Mouse (Mus musculus): ENCODE results near the gene Cd244a. TPM values are rescaled to one million over a fixed set of nuclear protein-coding genes. Genes with fewer than 3 reads are reported as not detected.

Gene Cd244a
- polyA plus RNA-seq, 1 experiment from 2014 or later = not detected

- H3K27ac ChIP-seq = no peak overlapping the region
- no peak overlapping the region for H3K9ac ChIP-seq (replicated peaks)
- H3K36me3 ChIP-seq = no peaks in the 10 kb centered on the region
- no peaks in the 10 kb centered on the region for H3K9me3 ChIP-seq
- WGBS = 89% methylated on average over 7 of the region's 7 CpGs
- H3K4me2 ChIP-seq (replicated peaks) = no peak overlapping the region
- no peaks in the 10 kb centered on the region for H3K27me3 ChIP-seq
- no peaks in the 10 kb centered on the region for H3K4me1 ChIP-seq (replicated peaks)
- H3K4me3 ChIP-seq (replicated peaks) = no peak overlapping the region
- ATAC-seq = no peak
Measured at GRCm38 (mm10) chr1:171630041-171630440, 71.0 kb downstream of the Cd244a start.

DNA sequence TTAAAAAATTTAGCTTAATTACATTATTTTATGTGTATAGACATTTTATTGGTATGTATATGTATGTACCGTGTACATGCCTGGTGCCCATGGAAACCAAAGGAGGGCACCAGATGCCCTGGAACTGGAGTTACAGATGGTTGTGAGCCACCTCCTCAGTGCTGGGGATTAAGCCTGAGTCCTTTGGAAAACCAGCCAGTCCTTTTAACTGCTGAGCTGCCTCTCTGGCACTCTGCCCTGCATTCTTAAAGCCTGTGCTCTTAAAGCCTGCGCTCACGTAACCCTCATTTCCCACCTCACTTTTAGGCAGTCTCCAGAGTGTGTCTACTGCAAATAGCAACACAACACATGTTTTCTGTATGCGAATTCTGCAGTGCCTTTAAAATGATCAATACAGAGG lies 71.9 kb downstream of the Cd244a start:
- WGBS = 79% methylated on average over 4 of the region's 4 CpGs
- no peaks in the 10 kb centered on the region for H3K27me3 ChIP-seq
- H3K4me2 ChIP-seq (replicated peaks) = no peak overlapping the region
- no peaks in the 10 kb centered on the region for H3K4me1 ChIP-seq (replicated peaks)
- no peak overlapping the region for H3K27ac ChIP-seq
- H3K9me3 ChIP-seq = no peaks in the 10 kb centered on the region
- no peak overlapping the region for H3K4me3 ChIP-seq (replicated peaks)
- no peak overlapping the region for H3K9ac ChIP-seq (replicated peaks)
- no peak for ATAC-seq
- H3K36me3 ChIP-seq = no peaks in the 10 kb centered on the region

DNA sequence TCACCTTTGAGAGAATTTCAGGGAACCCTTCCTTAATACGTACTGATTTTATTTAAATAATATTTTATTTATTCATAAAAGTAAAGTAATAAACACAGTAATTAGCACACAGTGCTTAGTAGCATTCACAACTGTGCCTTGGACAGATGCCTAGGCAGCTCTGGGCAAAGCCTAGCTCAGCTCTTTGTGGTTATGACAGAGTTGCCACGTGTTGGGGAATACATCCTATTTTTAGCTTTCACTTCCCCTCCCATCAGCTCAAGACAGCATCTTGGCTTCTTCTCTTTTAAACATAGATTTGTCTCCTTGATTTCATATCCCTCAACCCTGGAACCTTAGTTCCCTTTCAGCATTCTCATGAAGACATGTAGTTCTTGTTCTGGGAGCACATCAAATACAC lies 72.5 kb downstream of the Cd244a start:
- Histone ChIP-seq H3K36me3 (no peaks in the 10 kb centered on the region), H3K4me3 (replicated peaks) (no peak overlapping the region), H3K4me2 (replicated peaks) (no peak overlapping the region), H3K27me3 (no peaks in the 10 kb centered on the region), H3K4me1 (replicated peaks) (no peaks in the 10 kb centered on the region), H3K27ac (no peak overlapping the region), H3K9me3 (no peaks in the 10 kb centered on the region), H3K9ac (replicated peaks) (no peak overlapping the region)
- 85% methylated on average over 2 of the region's 2 CpGs for WGBS
- ATAC-seq = no peak

DNA sequence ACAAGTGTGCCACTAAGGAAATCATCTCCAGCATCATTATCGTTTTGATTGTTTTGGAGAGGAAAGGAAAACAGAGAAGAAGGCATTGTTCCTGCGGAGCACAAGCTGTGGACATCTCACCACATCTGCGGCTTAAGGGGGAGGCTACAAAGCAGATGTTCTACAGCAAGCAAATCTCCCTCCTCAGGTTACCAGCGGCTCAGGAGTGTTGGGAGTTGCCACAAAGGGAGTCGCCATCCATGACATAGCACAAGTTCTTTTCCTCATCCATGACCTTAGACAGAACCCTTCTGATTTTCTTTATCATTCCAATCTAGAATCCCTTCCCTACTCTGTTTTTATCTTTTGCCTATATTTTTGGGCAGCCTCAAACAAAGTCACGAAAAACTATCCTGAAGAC lies 76.7 kb downstream of the Cd244a start:
- no peaks in the 10 kb centered on the region for H3K27me3 ChIP-seq
- no peaks in the 10 kb centered on the region for H3K9me3 ChIP-seq
- H3K36me3 ChIP-seq = no peaks in the 10 kb centered on the region
- ATAC-seq = no peak
- no peak overlapping the region for H3K4me3 ChIP-seq (replicated peaks)
- WGBS = 62% methylated on average over 6 of the region's 6 CpGs
- no peak overlapping the region for H3K9ac ChIP-seq (replicated peaks)
- H3K4me2 ChIP-seq (replicated peaks) = no peak overlapping the region
- no peaks in the 10 kb centered on the region for H3K4me1 ChIP-seq (replicated peaks)
- H3K27ac ChIP-seq = no peak overlapping the region

DNA sequence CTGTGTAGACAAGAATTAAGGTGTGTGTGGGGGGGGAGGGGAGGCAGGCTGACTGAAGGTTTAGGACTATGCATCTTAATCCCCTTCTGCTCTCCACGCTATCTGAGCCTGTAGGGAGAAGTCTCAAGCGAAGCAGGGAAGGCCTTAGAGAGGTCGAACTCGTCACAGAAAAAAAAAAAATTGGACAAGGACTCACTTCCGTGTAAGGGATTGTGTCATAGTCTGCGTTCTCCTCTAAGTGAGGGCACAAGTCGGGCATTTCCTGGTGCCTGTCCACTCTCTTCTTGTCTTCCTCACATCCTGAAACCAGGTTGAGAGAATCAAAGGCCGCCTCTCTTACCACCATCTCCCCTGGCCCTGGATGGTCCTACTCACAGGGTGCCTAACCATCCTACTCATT lies 78.1 kb downstream of the Cd244a start:
- no peak for ATAC-seq
- Histone ChIP-seq H3K27ac (no peak overlapping the region), H3K4me1 (replicated peaks) (no peaks in the 10 kb centered on the region), H3K36me3 (no peaks in the 10 kb centered on the region), H3K4me2 (replicated peaks) (no peak overlapping the region), H3K4me3 (replicated peaks) (no peak overlapping the region), H3K9me3 (no peaks in the 10 kb centered on the region), H3K27me3 (no peaks in the 10 kb centered on the region), H3K9ac (replicated peaks) (no peak overlapping the region)
- 83% methylated on average over 8 of the region's 8 CpGs for WGBS

- no peaks in the 10 kb centered on the region for H3K4me1 ChIP-seq (replicated peaks)
- no peak overlapping the region for H3K4me2 ChIP-seq (replicated peaks)
- WGBS = 75% methylated on average over 2 of the region's 2 CpGs
- H3K27ac ChIP-seq = no peak overlapping the region
- H3K9ac ChIP-seq (replicated peaks) = no peak overlapping the region
- H3K9me3 ChIP-seq = no peaks in the 10 kb centered on the region
- no peaks in the 10 kb centered on the region for H3K27me3 ChIP-seq
- no peak overlapping the region for H3K4me3 ChIP-seq (replicated peaks)
- ATAC-seq = no peak
- H3K36me3 ChIP-seq = no peaks in the 10 kb centered on the region
Measured at GRCm38 (mm10) chr1:171638686-171639085, 79.7 kb downstream of the Cd244a start.

DNA sequence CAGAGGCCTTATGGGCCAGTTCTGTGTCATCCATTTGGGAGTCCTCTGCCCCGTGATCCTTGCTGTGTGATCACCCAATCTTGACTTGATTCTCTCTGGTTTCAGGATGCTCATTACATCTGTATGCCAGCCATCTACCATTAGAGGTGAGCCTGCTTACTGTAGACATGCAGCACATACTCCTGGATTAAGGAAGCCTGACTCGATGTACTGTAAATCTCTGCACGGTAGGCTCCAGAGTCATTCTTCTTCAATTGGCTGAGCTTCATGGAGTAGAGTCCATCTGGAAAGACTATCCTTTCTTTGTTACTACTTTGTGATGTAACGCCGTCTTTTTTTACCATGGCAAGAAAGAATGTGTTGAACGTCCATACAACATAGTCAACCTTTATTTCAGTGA lies 81.8 kb downstream of the Cd244a start:
- H3K27ac ChIP-seq = no peak overlapping the region
- H3K9ac ChIP-seq (replicated peaks) = no peak overlapping the region
- H3K4me2 ChIP-seq (replicated peaks) = no peak overlapping the region
- H3K4me1 ChIP-seq (replicated peaks) = no peaks in the 10 kb centered on the region
- 96% methylated on average over 6 of the region's 6 CpGs for WGBS
- H3K9me3 ChIP-seq = no peaks in the 10 kb centered on the region
- no peaks in the 10 kb centered on the region for H3K36me3 ChIP-seq
- no peaks in the 10 kb centered on the region for H3K27me3 ChIP-seq
- H3K4me3 ChIP-seq (replicated peaks) = no peak overlapping the region
- ATAC-seq = no peak

GRCm38 (mm10) chr1:171643612-171644011 lies 84.6 kb downstream of the Cd244a start:
- no peaks in the 10 kb centered on the region for H3K9me3 ChIP-seq
- H3K4me3 ChIP-seq (replicated peaks) = no peak overlapping the region
- 82% methylated on average over 7 of the region's 7 CpGs for WGBS
- H3K4me1 ChIP-seq (replicated peaks) = no peaks in the 10 kb centered on the region
- no peak overlapping the region for H3K4me2 ChIP-seq (replicated peaks)
- ATAC-seq = no peak
- H3K27me3 ChIP-seq = no peaks in the 10 kb centered on the region
- H3K9ac ChIP-seq (replicated peaks) = no peak overlapping the region
- no peaks in the 10 kb centered on the region for H3K36me3 ChIP-seq
- H3K27ac ChIP-seq = no peak overlapping the region

DNA sequence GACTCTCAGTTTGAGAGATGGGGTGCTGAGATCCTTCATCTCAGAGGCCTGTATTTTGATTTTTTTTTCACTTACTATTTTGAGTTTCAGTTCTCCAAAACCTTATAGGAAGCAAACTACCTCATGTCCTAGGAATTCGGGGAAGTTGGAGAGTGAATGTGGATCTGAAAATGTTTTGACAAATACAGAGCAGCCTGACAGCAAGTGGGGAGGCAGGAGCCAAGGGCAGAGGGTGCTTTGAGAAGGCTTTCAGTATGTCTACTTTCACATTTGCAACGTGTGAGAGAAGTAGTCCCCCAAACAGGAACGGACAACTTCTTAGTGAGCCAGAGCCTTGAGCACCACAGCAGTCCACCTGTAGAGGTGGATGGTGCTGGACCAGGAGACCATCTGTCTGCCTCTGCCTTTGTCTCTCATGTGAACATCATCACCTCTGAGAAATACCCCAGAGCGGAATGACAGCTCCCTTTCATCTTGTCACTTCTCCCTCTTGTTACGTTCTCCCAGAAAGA lies 87.5 kb downstream of the Cd244a start:
- WGBS = 78% methylated on average over 5 of the region's 5 CpGs
- H3K9me3 ChIP-seq = no peaks in the 10 kb centered on the region

GRCm38 (mm10) chr1:171647716-171648115 lies 88.7 kb downstream of the Cd244a start:
- no peak overlapping the region for H3K4me2 ChIP-seq (replicated peaks)
- H3K9ac ChIP-seq (replicated peaks) = no peak overlapping the region
- 88% methylated on average over 5 of the region's 5 CpGs for WGBS
- no peaks in the 10 kb centered on the region for H3K27me3 ChIP-seq
- H3K27ac ChIP-seq = no peak overlapping the region
- no peaks in the 10 kb centered on the region for H3K9me3 ChIP-seq
- no peak for ATAC-seq
- no peak overlapping the region for H3K4me3 ChIP-seq (replicated peaks)
- H3K36me3 ChIP-seq = no peaks in the 10 kb centered on the region
- no peaks in the 10 kb centered on the region for H3K4me1 ChIP-seq (replicated peaks)

More for the DNA sequence above, 87.5 kb downstream of the Cd244a start:
- Histone ChIP-seq H3K9ac (replicated peaks) (no peak overlapping the region), H3K27me3 (no peaks in the 10 kb centered on the region), H3K27ac (no peak overlapping the region), H3K4me3 (replicated peaks) (no peak overlapping the region), H3K36me3 (no peaks in the 10 kb centered on the region), H3K4me1 (replicated peaks) (no peaks in the 10 kb centered on the region), H3K4me2 (replicated peaks) (no peak overlapping the region)
- no peak for ATAC-seq

- H3K4me3 ChIP-seq (replicated peaks) = no peak overlapping the region
- H3K27ac ChIP-seq = no peak overlapping the region
- H3K9me3 ChIP-seq = no peaks in the 10 kb centered on the region
- H3K27me3 ChIP-seq = no peaks in the 10 kb centered on the region
- no peak overlapping the region for H3K9ac ChIP-seq (replicated peaks)
- no peak overlapping the region for H3K4me2 ChIP-seq (replicated peaks)
- no peak for ATAC-seq
- WGBS = 71% methylated on average over 8 of the region's 8 CpGs
- no peaks in the 10 kb centered on the region for H3K4me1 ChIP-seq (replicated peaks)
- H3K36me3 ChIP-seq = no peaks in the 10 kb centered on the region
Measured at GRCm38 (mm10) chr1:171648840-171649239, 89.8 kb downstream of the Cd244a start.

GRCm38 (mm10) chr1:171652734-171653133 lies 93.7 kb downstream of the Cd244a start, which contains the start of gene Slamf7:
Slamf7 (minus strand) TSS chr1:171653035.
- WGBS = 95% methylated on average over 5 of the region's 5 CpGs
- H3K27me3 ChIP-seq = no peaks in the 10 kb centered on the region
- no peak within 1 kb of the TSS for H3K9ac ChIP-seq (replicated peaks)
- H3K9me3 ChIP-seq = no peaks in the 10 kb centered on the region
- H3K36me3 ChIP-seq = no peaks in the 10 kb centered on the region
- H3K4me3 ChIP-seq (replicated peaks) = no peak within 1 kb of the TSS
- H3K4me1 ChIP-seq (replicated peaks) = no peaks in the 10 kb centered on the region
- ATAC-seq = no peak
- no peak within 1 kb of the TSS for H3K4me2 ChIP-seq (replicated peaks)
- no peak within 1 kb of the TSS for H3K27ac ChIP-seq

DNA sequence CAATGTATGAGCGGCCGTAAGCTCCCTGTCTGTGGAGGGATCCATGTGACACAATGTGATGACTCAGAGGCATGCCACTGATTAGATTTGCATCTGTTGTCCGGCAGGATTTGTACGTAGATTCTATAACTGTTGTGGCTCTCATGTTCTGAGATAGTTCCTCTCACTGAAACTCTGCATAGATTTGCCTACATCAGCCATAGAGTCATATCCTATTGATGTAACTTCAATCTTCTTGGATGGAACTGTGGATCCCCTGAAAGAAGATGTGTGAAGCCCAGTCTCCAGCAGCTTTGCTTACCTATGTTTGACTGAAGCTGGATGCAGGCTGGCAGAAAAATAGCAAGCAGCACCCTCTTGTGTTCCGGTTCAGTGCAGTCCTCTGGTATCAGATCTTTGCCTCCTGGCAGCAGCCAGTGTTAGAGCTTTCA lies 99.6 kb downstream of the Cd244a start:
- H3K4me3 ChIP-seq (replicated peaks) = no peak overlapping the region
- H3K9me3 ChIP-seq = no peaks in the 10 kb centered on the region
- no peaks in the 10 kb centered on the region for H3K4me1 ChIP-seq (replicated peaks)
- H3K4me2 ChIP-seq (replicated peaks) = no peak overlapping the region
- no peak for ATAC-seq
- H3K36me3 ChIP-seq = no peaks in the 10 kb centered on the region
- H3K27me3 ChIP-seq = no peaks in the 10 kb centered on the region
- 82% methylated on average over 5 of the region's 5 CpGs for WGBS
- no peak overlapping the region for H3K9ac ChIP-seq (replicated peaks)
- no peak overlapping the region for H3K27ac ChIP-seq

All from midbrain, embryonic 13.5 days (tissue).